Mouse (Mus musculus): ENCODE measurements around the gene Gipc2. TPM values are rescaled to one million over a fixed set of nuclear protein-coding genes. Genes with fewer than 3 reads are reported as not detected.

The Gipc2 gene
- total RNA-seq, 2 experiments from 2014 or later, result 1.1 to 1.4 TPM

DNA sequence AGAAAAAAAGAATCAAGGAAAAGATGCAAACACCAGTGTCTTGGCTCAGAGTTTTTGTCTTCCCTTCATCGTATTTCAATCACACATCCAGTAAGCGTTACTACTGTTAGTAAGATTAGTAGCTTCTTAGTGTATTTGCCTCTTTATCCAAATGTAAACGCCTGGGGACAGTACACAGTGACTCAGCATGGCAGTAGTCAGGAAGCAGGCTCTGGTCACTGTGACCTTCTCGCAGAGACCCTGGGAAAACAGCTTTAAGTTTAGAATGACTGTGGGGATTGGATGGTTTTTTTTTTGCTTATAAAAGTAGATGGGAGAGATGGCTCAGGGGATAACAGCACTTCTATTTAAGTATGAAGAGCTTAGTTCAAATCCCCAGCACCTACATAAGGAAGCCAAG, 46.0 kb downstream of the Gipc2 start:
- no peak for DNase-seq (ENCODE audit: low spot score in 2 of 2)

- DNase-seq (ENCODE audit: low spot score in 2 of 2), result no peak
Observed at GRCm38 (mm10) chr3:152117941-152118340, 48.1 kb downstream of the Gipc2 start.

GRCm38 (mm10) chr3:152116140-152116539, 49.9 kb downstream of the Gipc2 start:
- no peak for DNase-seq (ENCODE audit: low spot score in 2 of 2)

- no peak for DNase-seq (ENCODE audit: low spot score in 2 of 2)
Observed at GRCm38 (mm10) chr3:152114786-152115185, 51.2 kb downstream of the Gipc2 start.

- DNase-seq (ENCODE audit: low spot score in 2 of 2), result no peak
Observed at GRCm38 (mm10) chr3:152114222-152114621, 51.8 kb downstream of the Gipc2 start.

DNA sequence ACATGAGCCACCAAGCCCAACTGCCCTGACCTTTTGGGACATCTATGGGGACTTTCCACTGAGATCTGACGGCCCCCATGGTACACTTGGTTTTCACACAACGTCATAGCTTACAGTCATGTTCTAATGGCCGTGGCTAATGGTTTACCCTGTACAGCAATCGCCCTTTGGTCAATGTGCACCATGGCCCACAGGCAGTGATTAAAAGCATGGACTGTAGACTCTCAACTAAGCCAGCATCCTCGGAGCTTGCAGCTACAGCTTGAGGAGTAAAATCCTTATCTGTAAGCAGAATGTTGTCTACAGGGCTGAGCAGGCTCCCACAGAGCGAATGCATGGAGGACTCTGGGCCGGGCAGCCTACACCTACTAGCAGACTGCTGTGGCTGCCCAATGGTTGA, 52.5 kb downstream of the Gipc2 start:
- DNase-seq (ENCODE audit: low spot score in 2 of 2), result no peak

DNA sequence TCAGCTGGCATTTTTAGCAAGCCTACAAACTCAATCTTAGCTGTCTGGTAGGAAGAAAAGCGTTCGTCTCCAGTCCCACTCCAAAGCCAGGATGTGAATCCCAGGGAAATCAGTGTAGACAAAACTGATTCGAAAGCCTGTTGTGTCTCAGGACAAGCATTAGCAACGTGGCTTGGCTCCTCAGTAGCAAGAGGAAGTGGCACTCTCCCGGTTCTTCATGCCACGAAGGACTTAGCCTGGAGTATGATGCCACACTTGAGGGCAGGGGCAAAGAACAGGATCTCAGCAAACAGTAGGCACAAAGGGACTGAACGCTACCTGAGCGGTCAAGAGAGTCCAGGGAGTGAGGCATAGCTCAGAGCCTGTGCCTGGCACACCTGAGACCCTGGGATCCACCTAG, 53.4 kb downstream of the Gipc2 start:
- no peak for DNase-seq (ENCODE audit: low spot score in 2 of 2)

DNA sequence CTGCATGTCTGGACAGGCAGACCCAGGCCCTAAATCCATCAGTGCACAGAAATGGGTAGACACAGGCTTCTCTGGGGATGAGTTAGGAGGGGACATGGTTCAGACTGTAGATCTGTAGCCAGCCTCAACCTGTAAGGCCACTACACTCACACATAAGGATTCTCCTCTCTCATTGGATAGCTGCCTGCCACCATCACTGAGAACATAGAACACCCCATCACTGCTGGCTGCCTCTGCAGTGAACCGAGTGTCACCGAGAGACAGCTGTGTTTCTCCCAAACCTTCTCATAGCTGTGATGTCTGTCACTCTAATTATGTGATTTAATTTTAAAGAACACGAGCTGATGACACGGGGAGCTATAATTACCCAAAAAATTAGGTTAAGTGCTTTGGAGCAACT, 54.5 kb downstream of the Gipc2 start:
- DNase-seq (ENCODE audit: low spot score in 2 of 2), result no peak

GRCm38 (mm10) chr3:152111081-152111480, 54.9 kb downstream of the Gipc2 start:
- peak; percentile 71 to 93 for DNase-seq (ENCODE audit: low spot score in 2 of 2)

DNA sequence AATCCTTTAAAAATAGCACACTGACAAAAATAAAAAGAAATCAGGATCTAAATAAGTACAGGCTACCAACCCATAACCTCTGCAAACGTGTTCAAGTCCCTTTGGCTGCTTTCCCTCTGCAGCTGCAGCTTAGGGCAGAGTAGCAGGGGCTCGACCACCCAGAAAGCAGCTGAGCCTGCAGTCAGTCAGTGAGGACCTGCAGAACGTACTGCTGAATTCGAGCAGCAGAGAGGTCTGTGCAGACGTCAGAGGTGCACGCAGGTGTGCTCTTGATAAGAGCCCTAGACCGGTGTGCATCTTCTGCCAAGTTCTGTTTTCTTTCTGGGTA, 56.8 kb downstream of the Gipc2 start:
- DNase-seq (ENCODE audit: low spot score in 2 of 2), result no peak

GRCm38 (mm10) chr3:152108560-152109259, 57.3 kb downstream of the Gipc2 start:
- no peak for DNase-seq (ENCODE audit: low spot score in 2 of 2)

DNA sequence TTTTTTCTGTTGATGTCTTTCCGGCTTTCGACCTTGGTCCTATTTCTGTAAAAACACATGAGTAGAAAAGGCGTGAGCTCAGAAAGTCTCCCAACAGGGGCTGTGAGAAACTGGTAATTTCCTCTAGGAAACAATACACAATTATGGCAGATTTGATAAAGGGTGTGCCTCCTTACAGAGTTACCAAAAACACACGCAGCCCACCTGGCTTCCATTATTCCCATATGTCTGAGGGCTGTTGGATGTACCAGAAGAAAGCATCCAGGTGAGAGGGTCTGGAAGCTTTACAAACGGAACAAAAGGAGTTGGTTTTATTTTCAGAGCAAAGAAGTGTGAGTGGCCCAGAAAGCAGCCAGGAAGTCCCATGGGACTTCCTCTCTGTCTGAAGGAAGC, 58.0 kb downstream of the Gipc2 start:
- DNase-seq (ENCODE audit: low spot score in 2 of 2), result no peak

- DNase-seq (ENCODE audit: low spot score in 2 of 2), result no peak
Observed at GRCm38 (mm10) chr3:152107149-152108002, 58.7 kb downstream of the Gipc2 start.

GRCm38 (mm10) chr3:152106225-152107148, 59.5 kb downstream of the Gipc2 start:
- peak; percentile 60 to 78 for DNase-seq (ENCODE audit: low spot score in 2 of 2)

- peak; percentile 67 to 80 for DNase-seq (ENCODE audit: low spot score in 2 of 2)
Observed at GRCm38 (mm10) chr3:152105341-152105740, 60.7 kb downstream of the Gipc2 start.

GRCm38 (mm10) chr3:152103381-152103780, 62.6 kb downstream of the Gipc2 start:
- no peak for DNase-seq (ENCODE audit: low spot score in 2 of 2)

DNA sequence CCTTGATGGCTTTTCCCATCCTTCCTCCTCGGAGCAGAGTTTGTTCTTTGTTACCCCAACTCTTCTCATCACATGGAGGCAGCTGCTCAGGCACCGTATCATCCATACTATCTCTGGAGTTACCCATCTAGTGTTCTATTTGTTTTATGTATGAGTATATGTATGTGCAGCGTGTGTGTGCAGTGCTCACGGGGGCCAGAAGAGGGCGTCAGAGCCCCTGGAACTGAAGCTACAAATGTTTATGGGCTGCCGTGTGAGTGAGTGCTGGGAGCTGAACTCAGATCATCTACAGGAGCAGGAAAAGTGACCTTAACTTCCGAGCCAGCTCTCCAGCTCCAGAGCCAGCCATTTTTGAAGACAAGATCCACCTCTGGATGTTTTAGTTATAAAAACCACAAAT, 64.6 kb downstream of the Gipc2 start:
- DNase-seq (ENCODE audit: low spot score in 2 of 2), result no peak

- DNase-seq (ENCODE audit: low spot score in 2 of 2), result no peak
Observed at GRCm38 (mm10) chr3:152100119-152100818, 65.8 kb downstream of the Gipc2 start.

DNA sequence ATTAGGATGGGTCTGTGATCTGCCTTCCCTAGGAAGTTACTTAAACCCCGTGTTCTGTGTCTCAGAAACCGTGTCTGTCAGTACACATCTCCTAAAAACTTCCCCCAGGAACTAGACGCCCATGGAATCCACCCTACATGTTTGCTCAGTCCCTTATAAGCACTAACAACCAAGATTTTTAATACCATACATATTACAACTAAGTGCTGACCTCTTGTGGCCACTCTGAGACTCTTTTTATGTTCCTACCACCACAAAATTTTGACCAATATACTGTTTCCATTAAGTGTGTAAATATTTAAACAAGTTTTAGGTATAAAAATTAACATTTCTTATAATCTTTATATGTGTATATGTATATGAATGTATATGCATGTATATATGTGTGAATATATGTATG, 71.0 kb downstream of the Gipc2 start:
- peak in 1 of 2 experiments; percentile 55 for DNase-seq (ENCODE audit: low spot score in 2 of 2)

DNA sequence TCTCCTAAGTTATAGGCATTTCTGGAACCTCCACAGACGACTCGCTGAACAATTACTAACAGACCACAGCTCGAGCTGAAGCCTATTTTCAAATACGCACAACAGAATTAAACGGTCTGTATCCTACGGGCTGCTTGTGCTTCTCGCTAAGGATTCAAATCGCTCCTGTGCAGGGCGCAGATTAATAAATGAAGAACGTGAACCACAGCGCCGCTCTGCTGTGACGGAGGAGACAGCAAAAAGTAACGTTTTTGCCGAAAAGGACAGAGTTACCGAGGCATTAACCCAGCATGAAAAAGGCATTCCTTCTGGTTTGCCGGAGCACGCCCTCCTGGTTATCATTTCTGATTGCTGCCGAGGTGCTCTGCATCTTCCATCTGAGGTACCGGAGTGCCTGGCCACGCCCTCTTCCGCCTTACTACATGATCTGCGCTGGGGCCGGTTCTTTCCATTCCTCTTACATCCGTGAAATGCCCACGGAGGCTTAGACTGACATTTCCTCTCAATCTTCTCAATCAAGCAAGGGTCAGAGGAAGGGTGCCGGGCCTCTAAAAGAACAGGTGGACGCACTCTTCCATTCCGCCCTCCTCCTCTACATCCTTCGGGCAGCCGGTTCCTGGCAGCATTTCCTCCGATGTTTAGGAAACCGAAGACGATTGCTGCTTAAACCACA, 73.5 kb downstream of the Gipc2 start:
- DNase-seq (ENCODE audit: low spot score in 2 of 2), result peak in 1 of 2 experiments; percentile 24
